Mouse (Mus musculus) cerebellum, adult 11 months (tissue): ENCODE measurements around the gene Syne1.

Experiments
- DNase-seq: peaks from one replicate; pipeline ENCODE4 v3.0.0; 2022

Syne1 gene

GRCm38 (mm10) chr10:5045213-5045612 lies 506.1 kb downstream of the Syne1 start:
- DNase-seq, result no peak

GRCm38 (mm10) chr10:5044481-5044880 lies 506.8 kb downstream of the Syne1 start:
- DNase-seq, result no peak

- no peak for DNase-seq
Measured at GRCm38 (mm10) chr10:5041254-5041653, 510.0 kb downstream of the Syne1 start.

GRCm38 (mm10) chr10:5032192-5033048 lies 518.9 kb downstream of the Syne1 start:
- no peak for DNase-seq

- DNase-seq, result no peak
Measured at GRCm38 (mm10) chr10:5029883-5030282, 521.4 kb downstream of the Syne1 start.

- DNase-seq, result no peak
Measured at GRCm38 (mm10) chr10:5029161-5029560, 522.1 kb downstream of the Syne1 start.

GRCm38 (mm10) chr10:5028301-5028700 lies 523.0 kb downstream of the Syne1 start:
- DNase-seq, result no peak

DNA sequence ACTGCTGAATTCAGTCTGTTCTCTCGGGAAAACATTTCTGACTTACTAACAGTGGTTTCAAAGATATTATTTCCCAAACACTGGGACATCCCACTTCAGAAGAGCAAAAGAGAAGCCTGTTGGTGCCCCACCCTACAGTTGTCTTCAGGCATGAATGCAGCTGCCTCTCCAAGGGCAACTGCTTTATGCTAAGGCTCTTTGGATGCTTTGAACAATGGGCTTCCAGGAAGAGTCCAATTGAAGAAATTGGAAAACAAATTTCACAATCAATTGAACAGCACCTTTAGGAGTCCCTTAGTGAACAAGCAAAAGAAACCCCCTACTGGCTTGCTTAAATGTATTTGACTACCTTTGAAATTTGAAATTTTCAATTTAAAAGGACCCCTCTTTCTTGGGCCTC lies 524.1 kb downstream of the Syne1 start:
- no peak for DNase-seq

DNA sequence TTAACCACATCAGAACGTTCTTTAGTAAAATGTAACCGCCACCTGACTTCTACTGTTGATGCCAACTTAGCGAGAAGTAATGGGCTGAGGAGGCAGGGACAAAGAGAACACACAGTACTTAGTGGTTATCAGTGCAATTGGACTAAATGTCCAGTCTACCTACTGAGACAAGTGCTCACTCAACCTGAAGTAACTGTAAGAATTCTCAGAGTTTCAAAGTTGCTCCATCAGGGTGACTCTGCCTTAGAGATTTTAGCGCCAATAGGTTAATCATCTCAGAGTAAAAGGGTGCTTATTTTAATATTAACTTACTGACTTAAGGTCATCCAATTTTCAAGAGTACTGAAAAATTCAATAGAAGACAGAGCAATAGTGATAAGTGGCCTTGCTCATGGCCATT lies 525.4 kb downstream of the Syne1 start:
- DNase-seq, result no peak

DNA sequence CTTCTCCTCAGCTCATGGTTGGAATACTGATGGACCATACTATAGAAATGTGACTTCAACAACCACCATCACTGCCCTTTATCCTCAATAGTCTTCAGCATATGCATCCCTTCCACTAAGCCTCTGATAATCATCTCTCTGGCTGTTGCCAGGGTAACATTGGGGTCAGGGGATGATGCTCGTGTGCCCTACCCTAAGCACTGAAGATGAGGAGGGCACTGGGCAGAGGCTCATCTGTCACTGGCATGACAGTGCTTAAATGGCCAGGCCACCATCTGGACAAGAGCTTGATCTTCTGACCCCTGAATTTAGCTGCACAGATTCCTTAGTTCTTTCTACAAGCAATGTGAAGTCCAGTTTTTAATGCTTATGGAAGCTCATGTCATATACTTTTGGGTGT lies 534.1 kb downstream of the Syne1 start:
- DNase-seq, result no peak

GRCm38 (mm10) chr10:5014976-5015375 lies 536.3 kb downstream of the Syne1 start:
- DNase-seq, result no peak

DNA sequence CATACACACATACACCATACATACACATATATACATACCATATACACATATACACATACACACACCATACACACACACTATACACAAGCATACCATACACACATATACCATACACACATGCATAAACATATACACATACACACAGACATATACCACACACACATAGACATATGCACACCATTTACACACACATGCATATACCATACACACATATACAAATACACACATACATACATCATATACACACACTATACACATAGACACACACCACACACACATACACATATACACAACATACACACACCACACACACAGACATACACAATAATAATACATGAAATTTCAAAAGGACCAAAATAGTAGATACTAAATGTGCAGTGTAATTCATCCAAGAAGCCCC lies 539.3 kb downstream of the Syne1 start:
- DNase-seq, result no peak

- no peak for DNase-seq
Measured at GRCm38 (mm10) chr10:5008795-5009366, 542.4 kb downstream of the Syne1 start.

- DNase-seq, result no peak
Measured at GRCm38 (mm10) chr10:4996592-4996991, 554.7 kb downstream of the Syne1 start.

GRCm38 (mm10) chr10:4993802-4994201 lies 557.5 kb downstream of the Syne1 start:
- DNase-seq, result no peak

DNA sequence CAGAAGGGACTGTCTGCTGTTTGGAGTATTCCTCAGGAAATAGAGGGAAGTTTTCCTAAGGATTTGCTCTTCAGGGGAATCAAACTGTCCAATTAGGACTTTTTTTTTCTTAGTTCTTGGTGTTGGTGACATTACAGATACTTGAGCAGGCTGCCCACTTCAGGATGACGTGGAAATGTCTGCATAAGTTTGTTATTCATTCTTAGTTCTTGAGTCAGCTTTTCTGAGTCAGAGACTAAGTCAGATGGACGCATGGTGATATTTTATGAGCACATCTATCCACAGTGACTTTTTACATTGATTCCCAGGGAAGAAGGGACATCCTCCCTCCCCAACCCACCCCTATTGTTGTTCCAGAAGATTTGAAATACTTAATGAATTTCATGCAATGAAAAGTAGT lies 567.4 kb downstream of the Syne1 start:
- DNase-seq, result no peak

GRCm38 (mm10) chr10:4977374-4977773 lies 573.9 kb downstream of the Syne1 start:
- no peak for DNase-seq

- no peak for DNase-seq
Measured at GRCm38 (mm10) chr10:4976557-4976956, 574.7 kb downstream of the Syne1 start.

GRCm38 (mm10) chr10:4974246-4974645 lies 577.0 kb downstream of the Syne1 start:
- no peak for DNase-seq

GRCm38 (mm10) chr10:4972026-4972425 lies 579.3 kb downstream of the Syne1 start:
- DNase-seq, result no peak

GRCm38 (mm10) chr10:4971586-4971985 lies 579.7 kb downstream of the Syne1 start:
- DNase-seq, result no peak

DNA sequence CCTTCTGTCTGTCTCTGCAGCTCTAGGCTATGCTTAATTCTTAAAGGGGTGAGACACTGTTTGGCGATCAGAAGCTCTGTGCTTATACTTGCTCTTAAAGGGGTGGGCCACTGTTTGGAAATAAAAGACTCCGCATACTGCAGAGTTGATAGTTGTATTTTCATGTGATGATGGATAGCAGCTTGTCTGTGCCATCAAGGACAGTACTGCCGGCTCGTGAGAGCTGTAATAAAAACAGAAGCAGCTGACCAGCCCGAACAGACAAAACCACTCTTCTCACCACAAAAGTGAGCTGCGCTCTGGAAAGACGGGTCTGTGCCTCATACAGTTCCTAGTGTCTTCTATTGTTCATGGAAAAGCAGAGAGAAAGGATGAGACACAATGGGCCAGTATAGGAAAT lies 580.1 kb downstream of the Syne1 start:
- no peak for DNase-seq
